Mouse (Mus musculus) v-Abl transformed pro-B cells (cell line): ENCODE data around the gene Cactin.

Experiments
- in situ Hi-C, 2 experiments: fragments of 400-800 bp; cut with MboI; formaldehyde crosslinking; loops; one replicate each; pipeline ENCODE4 v1.15.1; 2025; ENCODE audit not compliant: unreplicated experiment in 2 of 2

The Cactin gene

DNA sequence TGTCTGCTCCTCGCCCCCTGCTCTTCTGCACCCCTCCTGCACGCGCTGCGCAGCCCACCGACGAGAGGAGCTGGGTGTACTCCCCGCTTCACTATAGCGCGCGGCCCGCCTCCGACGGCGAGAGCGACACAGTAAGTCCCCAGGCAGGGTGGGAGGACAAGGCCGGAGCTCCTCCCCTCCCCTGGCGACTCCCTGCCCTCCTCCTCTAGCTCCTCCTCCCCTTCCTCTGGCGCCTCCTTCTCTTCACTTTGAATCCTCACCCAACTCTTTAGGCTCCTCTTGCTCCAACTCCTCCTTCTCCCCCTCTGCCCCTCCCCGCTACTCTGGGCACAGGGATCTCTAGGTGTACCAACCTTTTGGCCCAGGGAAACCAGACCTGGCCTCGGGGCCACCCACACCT, 3.6 kb upstream of the Cactin start:
- in situ Hi-C loops, result no loop called here

- in situ Hi-C loops, result no loop called here
Observed at GRCm38 (mm10) chr10:81318589-81319329, 2.1 kb upstream of the Cactin start.

DNA sequence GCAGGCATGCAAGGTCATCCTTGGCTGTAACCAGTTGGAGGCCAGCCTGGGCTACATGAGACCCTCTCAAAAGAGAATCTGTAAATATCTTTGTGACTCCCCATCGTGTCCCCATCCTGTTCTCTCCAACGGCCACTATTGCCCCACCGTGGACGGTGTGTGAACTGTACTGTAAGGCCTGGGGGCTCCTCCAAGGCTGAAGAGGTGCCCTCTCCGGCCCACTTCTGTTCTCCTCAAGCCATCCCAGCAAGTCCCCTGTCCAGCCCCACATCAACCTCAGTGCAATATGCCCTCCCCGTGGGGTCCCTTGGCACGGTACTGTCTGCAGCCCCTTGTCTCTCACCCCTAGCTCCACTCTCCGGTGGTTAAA, 1.6 kb upstream of the Cactin start:
- in situ Hi-C loops, result no loop called here

- in situ Hi-C loops, result no loop called here
Observed at GRCm38 (mm10) chr10:81319741-81320549, 958 bp upstream of the Cactin start.

- in situ Hi-C loops, result no loop called here
Observed at GRCm38 (mm10) chr10:81321436-81321835, 533 bp downstream of the Cactin start.

DNA sequence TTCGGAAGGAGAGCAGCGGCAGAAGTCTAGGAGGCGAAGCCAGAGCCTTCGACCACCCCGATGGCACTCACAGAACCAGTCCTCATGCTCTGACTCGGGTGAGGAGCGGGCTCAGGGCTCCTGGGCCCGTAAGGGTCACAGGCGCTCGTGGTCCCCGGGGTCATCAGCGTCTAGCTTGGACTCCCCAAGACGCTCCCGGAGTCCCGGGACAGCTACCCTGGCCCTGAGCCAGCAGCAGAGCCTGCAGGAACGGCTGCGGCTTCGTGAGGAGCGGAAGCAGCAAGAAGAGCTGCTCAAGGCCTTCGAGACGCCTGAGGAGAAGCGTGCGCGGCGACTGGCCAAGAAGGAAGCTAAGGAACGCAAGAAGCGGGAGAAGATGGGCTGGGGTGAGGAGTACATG, 1.5 kb downstream of the Cactin start:
- in situ Hi-C loops, result no loop called here

DNA sequence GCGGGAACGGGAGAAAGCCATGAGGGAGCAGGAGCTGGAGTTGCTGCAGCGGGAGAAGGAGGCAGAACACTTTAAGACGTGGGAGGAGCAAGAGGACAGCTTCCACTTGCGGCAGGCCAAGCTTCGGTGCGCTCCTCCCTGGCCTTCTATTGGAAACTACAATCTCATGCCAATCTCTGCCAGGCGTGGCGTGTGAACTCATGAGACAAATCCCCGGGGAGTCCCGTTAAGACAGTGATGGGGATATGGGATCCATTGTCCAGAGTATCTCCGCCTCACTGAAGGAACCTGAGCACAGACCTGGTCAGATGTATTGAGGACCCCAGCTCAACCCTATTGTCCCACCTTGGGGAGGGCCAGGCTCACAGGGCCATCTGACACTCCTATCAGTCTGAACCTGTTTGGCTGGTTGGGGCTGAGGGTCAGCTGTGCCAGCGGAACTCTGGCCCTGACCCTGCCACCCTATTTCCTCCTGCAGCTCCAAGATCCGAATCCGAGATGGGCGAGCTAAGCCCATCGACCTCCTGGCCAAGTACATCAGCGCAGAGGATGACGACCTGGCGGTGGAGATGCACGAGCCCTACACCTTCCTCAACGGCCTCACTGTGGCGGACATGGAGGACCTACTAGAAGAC, 2.4 kb downstream of the Cactin start:
- in situ Hi-C loops, result no loop called here

GRCm38 (mm10) chr10:81323791-81324530, 3.1 kb downstream of the Cactin start:
- in situ Hi-C loops, result no loop called here

- in situ Hi-C loops, result no loop called here
Observed at GRCm38 (mm10) chr10:81325176-81325575, 4.3 kb downstream of the Cactin start.

DNA sequence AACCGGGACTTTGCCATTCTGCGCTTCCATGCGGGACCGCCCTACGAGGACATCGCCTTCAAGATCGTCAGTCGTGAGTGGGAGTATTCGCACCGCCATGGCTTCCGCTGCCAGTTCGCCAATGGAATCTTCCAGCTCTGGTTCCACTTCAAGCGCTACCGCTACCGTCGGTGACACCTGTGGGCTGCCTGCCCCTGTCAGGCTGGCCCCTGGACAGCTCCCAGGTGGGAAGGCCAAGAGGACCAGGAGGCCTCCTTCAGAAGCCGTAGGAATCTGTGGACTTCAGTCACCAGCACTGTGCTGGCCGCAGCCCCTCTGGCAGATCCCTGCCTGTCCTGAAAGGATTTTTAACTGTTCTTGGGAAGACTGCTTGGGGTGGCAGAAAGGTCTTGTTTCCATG, 4.9 kb downstream of the Cactin start:
- in situ Hi-C loops, result no loop called here

GRCm38 (mm10) chr10:81326858-81327257, 6.0 kb downstream of the Cactin start:
- in situ Hi-C loops, result no loop called here

GRCm38 (mm10) chr10:81327959-81328358, 7.1 kb downstream of the Cactin start:
- in situ Hi-C loops, result no loop called here

DNA sequence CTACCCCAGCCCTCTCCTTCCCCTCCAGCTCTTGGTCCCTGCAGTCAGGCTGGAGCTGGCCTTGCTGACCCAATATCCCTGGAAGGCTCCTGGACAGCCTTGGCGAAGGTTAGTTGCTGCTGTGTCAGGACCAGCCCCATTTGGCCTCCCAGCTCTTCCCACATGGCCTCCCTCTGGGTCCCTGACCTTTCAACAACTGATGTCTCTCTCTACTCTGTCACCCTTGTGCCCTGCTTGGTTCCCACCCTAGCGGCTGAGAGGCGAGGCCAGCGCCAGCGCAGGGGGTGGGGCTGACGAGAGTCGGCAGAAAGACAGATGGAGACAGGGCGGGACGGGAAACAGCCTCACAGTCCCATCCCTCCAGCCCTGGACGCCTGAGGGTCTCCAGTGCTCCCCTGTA, 7.5 kb downstream of the Cactin start, which contains the start of gene Tbxa2r:
TSS of gene Tbxa2r (plus strand) at position 346 of the 400 bp plus-strand sequence.
- in situ Hi-C loops, result no loop called here

DNA sequence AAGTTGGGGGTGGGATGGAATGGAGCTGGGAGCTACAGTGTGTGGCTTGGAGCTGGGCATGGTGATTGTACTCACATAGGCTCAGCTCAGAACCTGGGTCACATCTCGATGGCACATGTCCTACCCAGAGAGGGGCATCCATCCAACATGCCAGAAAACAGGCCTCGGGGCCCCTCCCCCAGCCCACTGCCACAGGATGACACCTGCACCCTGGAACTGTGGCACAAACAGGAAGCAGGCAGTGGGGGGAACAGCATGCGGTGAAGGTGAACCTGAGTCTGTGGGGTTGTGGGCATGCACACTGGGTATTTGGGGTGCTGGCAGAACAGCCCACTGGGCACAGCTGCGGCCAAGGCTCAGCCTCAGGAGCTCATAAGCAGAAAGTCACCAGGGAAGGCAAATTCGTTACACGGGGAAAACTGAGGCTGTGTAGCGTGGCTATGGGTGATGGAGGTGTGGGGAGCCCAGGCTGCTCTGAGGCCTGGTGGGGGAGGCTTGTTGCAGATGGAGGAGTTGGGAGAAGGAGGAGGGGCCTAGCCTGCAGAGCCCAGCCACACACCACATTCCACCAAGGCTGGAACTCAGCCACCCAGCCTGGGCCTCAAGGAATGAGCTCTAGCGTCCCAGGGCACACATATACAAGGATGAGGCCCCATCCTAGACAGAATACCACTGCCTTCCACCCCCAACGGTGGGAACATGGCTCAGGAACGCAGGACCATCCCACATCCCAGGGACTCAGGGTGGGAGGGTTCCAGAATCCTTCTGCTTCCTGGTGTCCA, 8.5 kb downstream of the Cactin start:
- in situ Hi-C loops, result no loop called here

- in situ Hi-C loops, result no loop called here
Observed at GRCm38 (mm10) chr10:81330007-81330406, 9.1 kb downstream of the Cactin start.

DNA sequence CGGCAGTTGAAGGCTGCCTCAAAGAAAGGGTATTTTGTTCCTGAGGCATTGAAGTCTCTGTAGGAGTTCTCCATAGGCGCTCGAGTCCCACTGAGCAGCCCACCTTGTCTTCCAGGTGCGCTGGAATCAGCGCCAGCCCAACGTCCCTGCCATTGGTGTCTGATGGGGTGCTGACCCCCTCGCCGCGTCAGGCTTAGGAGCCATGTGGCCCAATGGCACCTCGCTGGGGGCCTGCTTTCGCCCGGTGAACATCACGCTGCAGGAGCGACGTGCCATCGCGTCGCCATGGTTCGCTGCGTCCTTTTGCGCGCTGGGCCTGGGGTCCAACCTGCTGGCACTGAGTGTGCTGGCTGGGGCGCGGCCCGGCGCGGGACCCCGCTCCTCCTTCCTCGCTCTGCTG, 11.4 kb downstream of the Cactin start:
- in situ Hi-C loops, result no loop called here

DNA sequence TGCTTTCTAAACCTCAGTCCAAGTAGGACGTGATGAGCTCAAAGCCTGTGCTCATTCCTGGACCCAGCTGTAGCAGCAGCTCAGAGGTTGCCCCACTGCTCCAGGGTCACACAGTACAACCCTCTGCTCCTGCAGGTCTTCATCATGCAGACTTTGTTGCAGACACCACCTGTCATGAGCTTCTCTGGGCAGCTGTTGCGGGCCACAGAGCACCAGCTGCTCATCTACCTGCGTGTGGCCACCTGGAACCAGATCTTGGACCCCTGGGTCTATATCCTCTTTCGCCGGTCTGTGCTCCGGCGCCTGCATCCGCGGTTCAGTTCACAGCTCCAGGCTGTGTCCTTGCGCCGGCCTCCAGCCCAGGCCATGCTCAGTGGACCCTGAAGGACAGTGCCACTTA, 13.4 kb downstream of the Cactin start:
- in situ Hi-C loops, result no loop called here

DNA sequence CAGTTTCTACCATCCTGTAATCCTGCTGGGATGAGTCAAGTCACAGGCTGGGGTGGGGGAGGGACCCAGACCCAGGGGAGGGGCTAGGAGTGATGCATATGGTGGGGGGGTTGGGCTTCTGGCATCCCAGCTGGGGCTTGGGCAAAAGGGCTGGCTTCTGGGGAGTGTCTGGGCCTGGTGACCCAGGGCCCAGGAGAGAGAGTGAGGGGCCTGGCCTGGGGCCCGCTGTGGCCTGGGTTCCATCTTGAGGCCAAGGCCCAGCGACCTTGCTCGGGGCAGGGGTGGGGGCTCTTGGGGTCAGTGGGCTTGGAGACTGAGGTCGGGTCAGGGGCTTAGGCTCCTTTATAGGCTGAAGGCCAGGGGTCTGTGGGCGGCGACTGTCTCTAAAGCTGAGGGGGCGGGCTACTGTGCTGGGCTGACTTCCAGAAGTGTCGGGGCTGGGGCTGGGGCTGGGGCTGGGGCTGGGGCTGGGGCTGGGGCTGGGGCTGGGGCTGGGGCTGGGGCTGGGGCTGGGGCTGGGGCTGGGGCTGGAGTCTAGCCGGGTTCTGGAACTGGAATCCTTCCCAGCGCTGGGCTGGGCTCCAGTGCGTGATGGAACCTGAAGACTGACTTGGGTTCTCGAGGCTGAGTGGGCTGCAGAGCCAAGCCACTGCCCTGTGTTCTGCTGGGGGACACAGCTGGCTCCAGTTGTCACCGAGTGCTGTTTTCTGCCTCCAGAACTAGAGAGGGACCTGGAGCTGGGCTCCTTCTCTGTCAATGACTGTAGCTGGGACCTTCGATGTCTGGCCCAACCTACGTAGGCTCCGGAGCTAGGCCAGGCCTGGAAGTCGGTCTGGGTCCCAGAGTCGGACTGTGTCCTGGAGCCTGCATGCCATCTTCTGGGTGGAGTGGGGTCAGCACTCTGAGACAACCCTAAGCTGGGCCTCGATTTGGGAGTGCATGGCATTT, 14.8 kb downstream of the Cactin start:
- in situ Hi-C loops, result no loop called here

DNA sequence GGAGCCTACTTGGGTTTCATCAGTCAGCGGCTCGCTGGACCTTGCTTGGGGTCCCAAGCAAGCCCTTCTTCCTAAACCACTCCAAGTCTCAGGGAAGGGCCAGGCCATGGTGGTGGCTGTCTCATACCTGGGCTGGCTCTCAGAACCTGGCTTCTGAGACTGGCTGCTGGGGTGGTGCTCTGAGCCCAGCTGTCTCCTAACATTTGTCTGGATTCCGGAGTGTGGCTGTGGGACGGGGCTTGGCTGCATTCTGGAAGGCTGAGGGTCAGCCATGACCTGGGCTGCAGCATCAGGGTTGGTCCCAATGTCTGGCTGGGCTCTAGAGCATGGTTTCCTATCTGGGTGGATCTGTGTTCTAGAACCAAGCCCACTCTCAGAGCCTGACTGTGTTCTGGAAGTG, 15.7 kb downstream of the Cactin start:
- in situ Hi-C loops, result no loop called here
